Mouse (Mus musculus) G1E (cell line): ENCODE measurements around the gene Gpr68.

Experiments
- CTCF ChIP-seq: IDR thresholded peaks from 2 replicates; pipeline ENCODE4 v1.5.1; 2012; ENCODE audit warnings: low read depth, low read length, inconsistent platforms, mixed read lengths
- GATA1 ChIP-seq: IDR thresholded peaks from 2 replicates; pipeline ENCODE4 v1.6.1; 2012; ENCODE audit warnings: borderline replicate concordance, low read length, inconsistent platforms, mixed read lengths

DNA sequence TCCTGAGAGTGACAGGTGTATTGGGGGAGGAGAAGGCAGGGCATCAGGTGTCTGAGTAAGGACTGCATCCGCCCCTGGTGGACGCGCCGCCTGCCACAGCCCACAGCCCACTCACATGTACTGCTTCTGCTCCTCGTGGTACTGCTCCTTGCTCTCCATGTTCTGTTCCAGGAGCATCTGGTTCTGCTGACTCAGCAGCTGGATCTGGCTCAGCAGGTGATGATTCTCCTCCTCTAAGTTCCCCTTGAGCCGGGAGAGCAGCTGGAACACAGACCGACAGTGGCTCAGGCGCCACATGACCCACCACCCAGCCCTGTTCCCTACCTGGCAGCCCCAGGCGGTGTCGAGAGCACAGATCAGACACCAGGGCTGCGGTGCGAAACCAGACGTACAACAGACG is 23.7 kb upstream of the Gpr68 start:
- TF ChIP-seq CTCF = no peak
- TF ChIP-seq GATA1 = no peak
